Mouse (Mus musculus): Measurements from ENCODE around the gene 4930519P11Rik.

DNA sequence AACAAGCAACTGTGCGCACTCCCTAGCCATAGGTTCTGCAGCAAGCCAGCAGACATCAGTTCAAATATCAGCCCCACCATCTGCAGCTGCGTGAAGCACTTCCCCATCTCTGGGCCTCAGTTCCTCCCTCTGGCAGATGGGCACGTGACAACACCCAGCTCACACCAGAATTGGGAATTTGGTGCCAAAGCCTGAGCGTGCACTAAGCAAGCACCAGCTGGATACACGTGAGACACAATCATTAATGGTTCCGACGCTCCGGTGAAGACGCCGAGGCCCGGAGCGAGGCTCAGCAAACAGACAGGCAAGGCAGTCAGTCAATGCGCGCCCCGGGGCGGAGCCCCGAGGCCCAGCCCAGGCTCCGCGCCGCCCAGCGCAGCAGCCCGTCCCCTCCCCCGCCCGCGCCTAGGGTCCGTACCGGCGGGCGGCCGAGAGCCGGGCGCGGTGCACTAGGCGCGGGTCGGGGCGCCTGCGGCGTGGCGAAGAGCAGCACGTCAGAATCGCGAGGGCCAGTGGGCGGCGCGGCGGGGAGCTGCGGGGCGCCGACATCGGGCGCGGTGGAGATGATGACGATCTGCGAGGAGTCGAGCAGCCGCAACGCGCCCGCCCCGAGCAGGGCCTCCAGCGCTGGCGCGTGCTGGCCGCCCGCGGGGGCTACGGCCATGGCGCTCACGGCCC, 44.0 kb downstream of the 4930519P11Rik start:
- TF ChIP-seq EP300 (IDR thresholded peaks at IDR 0.05; ENCODE audit: low read depth) (no peak), CTCF (IDR thresholded peaks at IDR 0.05; ENCODE audit: low read depth) (no peak)
